Mouse (Mus musculus) forebrain, embryonic 16.5 days (tissue): ENCODE data around the gene Cdca3. TPM values are rescaled to one million over a fixed set of nuclear protein-coding genes. Genes with fewer than 3 reads are reported as not detected.
A peak's percentile ranks its signal among the peaks of the same experiment; 100 is the strongest.

Experiments used
- ATAC-seq: fragments of 200-750 bp; cut with Nextera tagmentation; 2 replicates; pipeline ENCODE4 v1.8.0; 2017; ENCODE audit warnings: mild to moderate bottlenecking, moderate library complexity
- H3K27ac ChIP-seq: fragments of 300-500 bp; sonication (generic); 2 replicates; pipeline ENCODE4 v1.5.1; 2014; ENCODE audit warnings: low read length, control low read depth
- H3K27me3 ChIP-seq: fragments of 300-500 bp; sonication (generic); replicated peaks from 2 replicates; pipeline ENCODE4 v1.6.1; 2014; ENCODE audit warnings: low read length; ENCODE audit not compliant: control insufficient read depth, insufficient read depth
- H3K36me3 ChIP-seq: fragments of 300-500 bp; sonication (generic); 2 replicates; pipeline ENCODE4 v1.6.1; 2014; ENCODE audit not compliant: control insufficient read depth, insufficient read depth
- H3K4me1 ChIP-seq: fragments of 300-500 bp; sonication (generic); replicated peaks from 2 replicates; pipeline ENCODE4 v1.6.1; 2014; ENCODE audit warnings: low read length; ENCODE audit not compliant: control insufficient read depth, insufficient read depth
- H3K4me2 ChIP-seq: fragments of 300-500 bp; sonication (generic); 2 replicates; pipeline ENCODE4 v1.6.1; 2014; ENCODE audit warnings: mild to moderate bottlenecking, low read length, control low read depth
- H3K4me3 ChIP-seq: fragments of 300-500 bp; sonication (generic); replicated peaks from 2 replicates; pipeline ENCODE4 v1.5.1; 2014; ENCODE audit warnings: mild to moderate bottlenecking, low read length, control low read depth
- H3K9ac ChIP-seq: fragments of 300-500 bp; sonication (generic); replicated peaks from 2 replicates; pipeline ENCODE4 v1.6.1; 2014; ENCODE audit warnings: low read depth, low read length, control low read depth
- H3K9me3 ChIP-seq: fragments of 300-500 bp; sonication (generic); 2 replicates; pipeline ENCODE4 v1.6.1; 2016; ENCODE audit warnings: low read length; ENCODE audit not compliant: control insufficient read depth
- WGBS: fragments of 180-500 bp; shearing (Covaris S2); extraction: QIAGEN DNeasy Blood & Tissue Kit; methylation state at CpG from one replicate; pipeline ENCODE4 v1.1.7; 2014; 5-methylcytosine and 5-hydroxymethylcytosine counted together
- polyA plus RNA-seq: library from polyadenylated mRNA; unstranded; fragments of >200 nt; fragmentation: Nextera tagmentation; extraction: Ambion mirVana; gene quantifications from 2 replicates; pipeline ENCODE4 v1.2.1, GENCODE M21; 2015

The Cdca3 gene
- 69.7 and 76.7 TPM in 2 replicates for polyA plus RNA-seq

DNA sequence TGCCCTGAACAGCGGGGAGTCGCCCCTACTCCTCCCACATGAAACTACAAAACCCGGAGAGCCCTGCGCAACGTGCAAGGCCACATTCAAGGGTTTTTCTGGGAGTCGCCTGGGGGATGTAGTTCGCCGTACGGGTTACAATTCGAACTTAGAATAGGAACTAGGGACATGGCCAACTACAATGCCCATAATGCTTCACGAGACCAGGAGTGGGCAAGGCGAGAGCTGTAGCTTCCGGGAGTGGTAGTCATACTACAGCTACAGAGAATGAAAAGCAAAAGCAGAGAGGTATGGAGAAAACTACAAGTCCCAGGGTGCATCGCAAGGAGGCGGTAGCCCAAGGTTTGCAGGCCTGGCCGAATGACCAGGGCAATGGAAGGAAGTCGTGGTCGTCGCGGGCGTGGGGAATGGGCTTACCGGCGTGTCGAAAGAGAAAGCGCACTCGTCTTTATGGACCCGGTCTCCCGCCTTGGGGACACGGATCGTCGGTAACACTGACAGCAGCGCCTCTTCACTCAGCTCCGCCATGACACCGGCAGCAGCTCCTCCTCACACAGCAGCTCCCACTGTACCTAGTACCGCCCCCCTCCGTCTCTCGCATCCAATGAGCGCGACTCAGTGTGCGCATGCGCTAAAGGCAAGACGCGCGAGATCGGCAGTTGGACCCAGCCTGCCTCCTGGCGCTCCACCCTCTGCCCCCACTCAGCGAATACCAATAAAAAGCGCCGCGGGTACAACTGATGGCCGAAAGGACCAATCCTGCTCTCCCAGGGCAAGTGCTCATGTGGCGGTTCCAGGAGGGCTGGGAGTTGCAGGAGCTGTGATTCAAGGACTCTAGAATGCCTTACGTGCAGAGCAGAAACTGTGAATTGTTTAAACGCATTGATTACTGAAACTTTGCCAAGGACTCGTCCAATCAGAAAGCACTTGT lies at the start of gene Cdca3, which contains the start of gene Usp5:
Cdca3 (plus strand) TSS at position 680 of the 931 bp plus-strand sequence.
Usp5 (minus strand) TSS at position 617 of the 931 bp plus-strand sequence.
- Histone ChIP-seq H3K9me3 (no peaks in the 10 kb centered on the region), H3K9ac (peak within 1 kb of the TSS; percentile 77)
- under 1% methylated on average over 55 of the region's 55 CpGs for WGBS

DNA sequence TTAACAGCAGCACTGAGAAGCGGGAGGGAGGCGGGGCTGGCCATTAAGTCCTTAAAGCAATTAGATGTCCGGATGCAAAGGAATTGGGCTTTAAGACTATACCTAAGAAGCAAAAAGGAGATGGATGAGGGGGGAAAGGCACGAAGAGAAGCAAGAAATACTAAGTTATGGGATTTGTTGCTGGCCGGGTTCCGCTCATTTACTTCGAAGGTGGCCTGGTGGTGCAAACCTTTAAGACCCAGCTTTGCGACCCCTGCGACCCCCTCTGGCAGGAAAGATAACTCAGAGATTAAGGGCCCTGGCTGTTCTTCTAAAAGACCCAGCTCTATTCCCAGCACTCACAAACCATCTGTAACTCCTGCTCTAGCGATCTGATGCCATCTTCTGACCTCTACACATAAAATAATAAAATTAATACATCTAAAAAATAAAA lies 49.3 kb upstream of the Cdca3 start:
- Histone ChIP-seq H3K9ac (peak overlapping the region; percentile 2; the same call in 1 of the 2 replicates), H3K9me3 (no peaks in the 10 kb centered on the region), H3K27ac (no peak overlapping the region), H3K27me3 (no peaks in the 10 kb centered on the region), H3K4me3 (peak overlapping the region; percentile 40), H3K36me3 (no peaks in the 10 kb centered on the region), H3K4me1 (peaks cover 17% of the 10 kb centered on the region), H3K4me2 (peak overlapping the region; percentile 79)
- ATAC-seq = peak; percentile 35; the same call in 1 of the 2 replicates
- WGBS = 1% methylated on average over 10 of the region's 10 CpGs

More for the DNA sequence above, at the start of gene Cdca3, which contains the start of gene Usp5:
- Histone ChIP-seq H3K27me3 (no peaks in the 10 kb centered on the region), H3K27ac (peak within 1 kb of the TSS; percentile 90), H3K4me2 (peak within 1 kb of the TSS; percentile 81), H3K4me1 (peaks cover 25% of the 10 kb centered on the region), H3K4me3 (peak within 1 kb of the TSS; percentile 75), H3K36me3 (peaks cover 7% of the 10 kb centered on the region)
- ATAC-seq = peak; percentile 93

DNA sequence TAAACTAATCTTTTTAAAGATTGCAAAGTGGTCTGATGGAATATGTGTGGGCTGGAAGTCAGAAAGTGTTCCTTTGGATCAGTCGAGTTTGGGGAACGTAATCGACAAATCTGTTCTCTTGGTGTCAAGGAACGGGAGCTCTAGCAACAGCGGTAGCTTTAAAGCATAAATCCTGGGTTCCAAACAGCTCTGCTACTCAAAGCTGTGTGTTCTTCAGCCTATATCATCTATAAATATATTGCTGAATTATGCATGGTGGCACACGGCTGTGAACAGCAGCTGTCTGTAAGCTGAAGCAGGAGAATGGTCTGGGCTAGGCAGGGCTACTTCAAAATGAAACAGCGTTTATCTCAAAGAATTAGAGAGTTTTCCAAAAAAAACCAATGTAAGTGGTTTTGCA lies 48.4 kb upstream of the Cdca3 start:
- Histone ChIP-seq H3K27ac (no peak overlapping the region), H3K27me3 (no peaks in the 10 kb centered on the region), H3K4me1 (peaks cover 17% of the 10 kb centered on the region), H3K4me3 (no peak overlapping the region), H3K4me2 (no peak overlapping the region), H3K36me3 (no peaks in the 10 kb centered on the region), H3K9me3 (no peaks in the 10 kb centered on the region), H3K9ac (no peak overlapping the region)
- 86% methylated on average over 7 of the region's 7 CpGs for WGBS
- ATAC-seq = no peak

DNA sequence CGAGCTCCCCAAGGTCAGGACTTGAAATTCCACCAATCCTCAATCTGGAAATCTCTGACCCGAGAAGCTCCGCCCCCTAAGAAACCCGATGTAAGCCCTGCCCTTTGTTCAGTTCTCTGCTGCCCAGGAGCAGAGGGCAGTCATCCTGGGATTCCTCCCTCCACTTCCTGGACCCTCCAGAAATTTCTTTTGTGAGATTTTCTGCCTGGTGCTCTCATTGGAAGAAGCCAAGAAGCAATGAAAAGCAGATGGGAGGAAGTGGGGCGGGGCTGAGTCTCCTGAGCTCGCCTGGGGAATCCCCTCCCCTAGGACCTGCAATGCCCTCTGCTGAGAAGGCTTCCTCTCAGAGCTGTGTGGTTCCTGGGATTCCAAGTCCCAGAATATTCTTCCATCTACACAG lies 46.9 kb upstream of the Cdca3 start:
- WGBS = 34% methylated on average over 6 of the region's 6 CpGs
- H3K4me2 ChIP-seq = peak overlapping the region; percentile 17; the same call in 1 of the 2 replicates

DNA sequence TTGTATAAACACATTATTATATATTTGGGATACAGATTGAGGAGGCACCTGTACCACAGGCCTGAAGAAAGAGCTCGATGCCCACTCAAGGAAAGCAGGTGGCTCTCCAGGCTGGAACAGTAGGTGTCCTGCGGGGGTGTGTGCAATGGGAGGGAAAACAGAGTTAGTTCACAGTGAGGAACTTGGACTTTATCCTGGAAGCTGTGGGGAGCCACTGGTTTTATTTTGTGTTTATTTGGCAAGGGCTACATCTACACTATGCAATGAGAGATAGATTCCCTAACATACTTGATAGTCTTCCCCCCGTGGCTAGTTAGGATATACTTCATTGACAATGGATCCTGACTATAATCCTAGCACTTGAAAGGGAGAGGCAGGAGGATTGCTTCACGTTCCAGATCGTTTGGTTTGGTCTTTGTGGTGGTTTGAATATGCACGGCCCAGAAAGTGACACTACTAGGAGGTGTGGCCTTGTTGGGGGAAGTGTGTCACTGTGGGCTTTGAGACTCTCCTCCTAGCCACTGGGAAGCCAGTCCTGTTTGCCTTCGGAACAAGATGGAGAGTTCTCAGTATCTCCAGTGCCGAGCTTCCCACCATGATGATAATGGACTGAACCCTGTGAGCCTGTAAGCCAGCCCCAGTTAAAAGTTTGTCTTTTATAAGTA lies 42.5 kb upstream of the Cdca3 start:
- Histone ChIP-seq H3K27me3 (no peaks in the 10 kb centered on the region), H3K27ac (no peak overlapping the region), H3K4me1 (peaks cover 6% of the 10 kb centered on the region; the same call in 1 of the 2 replicates), H3K36me3 (no peaks in the 10 kb centered on the region), H3K4me2 (no peak overlapping the region), H3K9me3 (no peaks in the 10 kb centered on the region), H3K4me3 (no peak overlapping the region), H3K9ac (no peak overlapping the region)
- 39% methylated on average over 8 of the region's 8 CpGs for WGBS
- no peak; the same call in 1 of the 2 replicates for ATAC-seq

More for the DNA sequence above, 46.9 kb upstream of the Cdca3 start:
- peaks cover 17% of the 10 kb centered on the region for H3K4me1 ChIP-seq
- no peak overlapping the region for H3K27ac ChIP-seq
- no peaks in the 10 kb centered on the region for H3K36me3 ChIP-seq
- ATAC-seq = no peak
- H3K9ac ChIP-seq = no peak overlapping the region
- H3K27me3 ChIP-seq = no peaks in the 10 kb centered on the region
- no peak overlapping the region for H3K4me3 ChIP-seq
- H3K9me3 ChIP-seq = no peaks in the 10 kb centered on the region

DNA sequence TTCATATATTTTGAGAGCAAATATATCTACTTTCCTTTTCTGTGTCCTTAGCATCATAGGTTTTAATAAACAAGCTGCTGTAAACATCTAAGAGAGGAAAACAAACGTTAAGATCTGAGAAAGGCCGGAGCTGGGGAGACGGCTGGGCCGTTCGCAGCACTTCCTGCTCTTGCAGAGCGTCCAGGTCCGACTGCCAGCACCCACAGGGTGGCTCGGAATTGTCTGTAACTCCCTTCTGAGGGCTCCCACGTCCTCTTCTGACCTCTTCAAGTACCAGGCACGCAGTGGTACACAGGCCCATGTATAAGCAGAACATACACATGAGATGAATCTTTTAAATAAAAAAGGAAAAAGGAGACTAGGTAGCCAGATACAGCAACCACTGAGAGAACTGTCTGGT lies 41.6 kb upstream of the Cdca3 start:
- H3K27ac ChIP-seq = no peak overlapping the region
- no peak overlapping the region for H3K4me2 ChIP-seq
- H3K27me3 ChIP-seq = no peaks in the 10 kb centered on the region
- no peaks in the 10 kb centered on the region for H3K9me3 ChIP-seq
- no peak overlapping the region for H3K9ac ChIP-seq
- ATAC-seq = no peak
- H3K36me3 ChIP-seq = no peaks in the 10 kb centered on the region
- H3K4me1 ChIP-seq = 0 out of 2 replicates have a peak, but pooled peaks cover under 1% of the 10 kb centered on the region
- H3K4me3 ChIP-seq = no peak overlapping the region
- 85% methylated on average over 10 of the region's 10 CpGs for WGBS

DNA sequence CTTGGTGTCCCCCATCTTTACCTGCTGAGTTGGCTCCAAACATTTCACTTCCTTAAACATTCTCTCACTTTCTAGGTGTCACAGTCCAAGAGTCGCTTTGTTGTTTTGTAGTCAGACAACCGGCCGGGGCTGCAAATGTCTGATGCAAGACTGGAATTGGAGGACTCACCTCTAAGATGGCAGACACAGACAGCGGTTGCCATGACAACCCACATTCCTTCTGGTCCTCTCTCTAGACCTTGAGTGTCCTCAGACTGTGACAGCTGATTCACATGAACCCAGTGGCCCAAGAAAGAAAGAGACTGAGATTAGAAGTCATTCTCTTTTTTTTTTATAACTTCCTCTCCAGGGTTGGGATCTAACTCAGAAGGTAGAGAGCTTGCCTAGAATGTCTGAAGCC lies 39.8 kb upstream of the Cdca3 start:
- no peak for ATAC-seq

DNA sequence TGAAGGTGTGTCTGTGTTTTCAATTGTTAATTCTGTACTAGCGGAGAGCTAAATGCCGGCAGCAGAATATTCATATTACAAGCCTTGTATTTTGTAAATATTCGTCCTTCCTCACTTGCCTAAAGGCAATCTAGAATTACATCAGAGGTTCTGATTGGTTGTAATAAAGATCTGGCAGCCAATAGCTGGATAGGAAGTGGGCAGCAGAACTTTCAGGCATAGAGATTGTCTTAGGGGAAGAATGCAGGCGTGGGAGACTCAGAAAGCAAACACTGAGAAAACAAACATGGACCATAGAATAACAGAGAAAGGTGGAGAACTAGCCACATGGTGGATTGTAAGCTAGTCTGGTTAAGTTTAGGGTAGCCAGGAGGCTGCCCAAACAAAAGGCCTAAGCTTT lies 39.2 kb upstream of the Cdca3 start:
- Histone ChIP-seq H3K4me1 (no peaks in the 10 kb centered on the region), H3K9me3 (no peaks in the 10 kb centered on the region), H3K9ac (no peak overlapping the region), H3K4me2 (no peak overlapping the region), H3K4me3 (no peak overlapping the region), H3K36me3 (no peaks in the 10 kb centered on the region), H3K27ac (no peak overlapping the region), H3K27me3 (no peaks in the 10 kb centered on the region)
- ATAC-seq = no peak
- 70% methylated on average over 4 of the region's 4 CpGs for WGBS

More for the DNA sequence above, 39.8 kb upstream of the Cdca3 start:
- H3K9me3 ChIP-seq = no peaks in the 10 kb centered on the region
- no peak overlapping the region for H3K27ac ChIP-seq
- H3K36me3 ChIP-seq = no peaks in the 10 kb centered on the region
- H3K27me3 ChIP-seq = no peaks in the 10 kb centered on the region
- H3K9ac ChIP-seq = no peak overlapping the region
- no peak overlapping the region for H3K4me2 ChIP-seq
- 85% methylated on average over 4 of the region's 4 CpGs for WGBS
- H3K4me1 ChIP-seq = no peaks in the 10 kb centered on the region
- no peak overlapping the region for H3K4me3 ChIP-seq

DNA sequence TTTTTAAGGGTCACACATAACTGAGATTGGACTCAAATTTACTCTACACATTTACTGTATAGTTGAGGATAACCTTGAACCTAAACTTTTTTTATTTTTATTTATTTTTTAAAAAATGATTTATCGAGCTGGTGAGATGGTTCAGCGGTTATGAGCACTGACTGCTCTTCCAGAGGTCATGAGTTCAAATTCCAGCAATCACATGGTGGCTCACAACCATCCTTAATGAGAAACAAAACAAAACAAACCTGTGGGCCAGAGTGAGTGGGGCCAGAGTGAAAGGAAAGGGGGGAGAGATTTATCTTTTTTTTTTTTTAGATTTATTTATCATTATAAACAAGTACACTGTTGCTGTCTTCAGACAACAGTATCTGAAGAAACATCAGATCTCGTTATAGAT lies 37.4 kb upstream of the Cdca3 start:
- no peaks in the 10 kb centered on the region for H3K27me3 ChIP-seq
- no peaks in the 10 kb centered on the region for H3K9me3 ChIP-seq
- ATAC-seq = no peak
- H3K4me2 ChIP-seq = no peak overlapping the region
- no peaks in the 10 kb centered on the region for H3K36me3 ChIP-seq
- no peak overlapping the region for H3K27ac ChIP-seq
- no peak overlapping the region for H3K4me3 ChIP-seq
- no peaks in the 10 kb centered on the region for H3K4me1 ChIP-seq
- WGBS = 89% methylated on average over 3 of the region's 3 CpGs
- no peak overlapping the region for H3K9ac ChIP-seq
